Mouse (Mus musculus) kidney, postnatal 4 days (tissue): ENCODE results near the gene Dpep2nb.
"Not testable (repeated sequence)": the region's sequence is repeated elsewhere in the genome, so short reads cannot be mapped to it uniquely, and the experiment has no call there.

Source experiments
- DNase-seq, 2 experiments: peaks; one replicate each; pipeline ENCODE4 v3.0.0; 2021; ENCODE audit warnings: mixed read lengths in 2 of 2

The Dpep2nb gene

GRCm38 (mm10) chr8:106005875-106006274 is at the start of gene Dpep2nb:
Dpep2nb (minus strand) TSS chr8:106005975.
- no peak for DNase-seq

GRCm38 (mm10) chr8:106055038-106055437 is 49.3 kb upstream of the Dpep2nb start:
- DNase-seq = peak in 1 of 2 experiments; percentile 48

- DNase-seq = peak; percentile 35 to 66
Measured at GRCm38 (mm10) chr8:106054190-106054811, 48.5 kb upstream of the Dpep2nb start.

GRCm38 (mm10) chr8:106052510-106053089 is 46.8 kb upstream of the Dpep2nb start:
- no peak for DNase-seq

GRCm38 (mm10) chr8:106051068-106051467 is 45.3 kb upstream of the Dpep2nb start:
- no peak for DNase-seq

- no peak for DNase-seq
Measured at GRCm38 (mm10) chr8:106049840-106050239, 44.1 kb upstream of the Dpep2nb start.

GRCm38 (mm10) chr8:106047854-106048630 is 42.3 kb upstream of the Dpep2nb start:
- peak in 1 of 2 experiments; percentile 19 for DNase-seq

GRCm38 (mm10) chr8:106046872-106047559 is 41.2 kb upstream of the Dpep2nb start:
- DNase-seq = no peak

- peak; percentile 53 to 65 for DNase-seq
Measured at GRCm38 (mm10) chr8:106044151-106044550, 38.4 kb upstream of the Dpep2nb start.

- no peak for DNase-seq
Measured at GRCm38 (mm10) chr8:106043055-106043454, 37.3 kb upstream of the Dpep2nb start.

- no peak for DNase-seq
Measured at GRCm38 (mm10) chr8:106040218-106040617, 34.4 kb upstream of the Dpep2nb start.

GRCm38 (mm10) chr8:106039605-106040004 is 33.8 kb upstream of the Dpep2nb start:
- DNase-seq = no peak

- no peak for DNase-seq
Measured at GRCm38 (mm10) chr8:106038721-106039120, 32.9 kb upstream of the Dpep2nb start.

- DNase-seq = peak; percentile 77 to 82
Measured at GRCm38 (mm10) chr8:106022483-106022882, 16.7 kb upstream of the Dpep2nb start.

- no peak for DNase-seq
Measured at GRCm38 (mm10) chr8:106018039-106018438, 12.3 kb upstream of the Dpep2nb start.

GRCm38 (mm10) chr8:106017130-106017529 is 11.4 kb upstream of the Dpep2nb start:
- DNase-seq = no peak

GRCm38 (mm10) chr8:106016284-106016683 is 10.5 kb upstream of the Dpep2nb start:
- DNase-seq = no peak

GRCm38 (mm10) chr8:106012203-106012602 is 6.4 kb upstream of the Dpep2nb start:
- DNase-seq = not testable (repeated sequence)

GRCm38 (mm10) chr8:106011643-106011986 is 5.8 kb upstream of the Dpep2nb start, which contains the start of gene Ddx28:
Ddx28 (minus strand) TSS chr8:106011882.
- DNase-seq = no peak

- peak; percentile 97 for DNase-seq
Measured at GRCm38 (mm10) chr8:106010748-106011642, 5.2 kb upstream of the Dpep2nb start.

- DNase-seq = not testable (repeated sequence)
Measured at GRCm38 (mm10) chr8:106007891-106008290, 2.1 kb upstream of the Dpep2nb start.

- no peak for DNase-seq
Measured at GRCm38 (mm10) chr8:106007135-106007534, 1.4 kb upstream of the Dpep2nb start.
